Mouse (Mus musculus): ENCODE results near the gene Hspa1l.
"Not testable (repeated sequence)": the region's sequence is repeated elsewhere in the genome, so short reads cannot be mapped to it uniquely, and the experiment has no call there.

Gene Hspa1l

DNA sequence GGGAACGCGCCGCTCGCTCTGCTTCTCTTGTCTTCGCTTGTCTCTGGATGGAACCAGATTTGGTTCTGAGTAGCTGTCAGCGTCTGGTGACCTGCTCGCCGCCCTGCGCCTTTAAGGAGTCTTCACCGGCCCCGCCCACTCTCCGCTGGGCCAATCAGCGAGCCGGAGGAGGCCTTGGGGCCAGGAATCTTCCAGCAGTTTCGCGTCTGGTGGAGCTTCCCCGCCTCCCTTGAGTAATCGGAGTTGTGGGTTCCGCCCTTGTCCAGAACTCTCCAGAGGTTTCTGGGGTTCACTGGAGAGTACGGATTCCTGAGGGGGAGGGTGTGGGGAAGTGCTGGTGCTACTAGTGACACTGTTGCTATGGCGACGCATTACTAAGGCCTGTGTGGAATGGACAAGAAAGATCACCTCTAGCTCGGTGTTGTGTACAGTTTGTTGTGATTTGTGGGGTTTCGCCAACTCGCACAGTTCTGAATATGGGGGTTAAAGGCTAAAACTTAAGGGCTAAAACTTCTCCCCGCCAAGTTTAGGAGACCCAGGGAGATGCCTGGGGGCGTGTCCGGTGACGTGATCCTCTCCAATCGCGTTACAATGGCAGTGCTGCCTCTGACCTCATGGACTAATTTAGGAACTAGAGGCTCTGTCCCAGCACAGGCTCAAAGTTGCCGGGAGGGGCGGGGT lies at the start of gene Hspa1l, which contains the start of gene Hspa1a:
Gene Hspa1l, plus strand, starts transcription at position 635 of the 681 bp plus-strand sequence.
Gene Hspa1a, minus strand, starts transcription at position 88 of the 681 bp plus-strand sequence.
- DNase-seq = peak; percentile 64 to 65

DNA sequence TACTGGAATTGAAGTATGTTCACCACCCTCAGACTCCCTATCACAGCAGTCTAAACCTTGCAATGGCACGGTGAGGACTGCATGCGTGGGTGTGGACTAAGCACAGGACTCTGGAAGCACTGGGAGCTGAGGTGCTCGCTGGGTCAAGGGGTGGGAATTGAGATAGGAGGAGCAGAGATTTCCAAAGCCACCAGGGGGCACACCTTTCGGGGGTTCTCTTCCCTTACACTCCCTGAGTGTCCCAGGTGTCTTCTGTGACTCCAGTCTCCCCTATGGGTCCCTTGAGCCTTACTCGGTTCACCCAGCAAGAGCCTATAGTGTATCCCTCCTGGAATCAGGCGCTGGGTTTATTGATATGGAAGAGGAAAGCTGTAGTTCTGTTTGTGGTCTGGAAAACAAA lies 49.6 kb upstream of the Hspa1l start:
- DNase-seq = peak in 1 of 2 experiments; percentile 31

DNA sequence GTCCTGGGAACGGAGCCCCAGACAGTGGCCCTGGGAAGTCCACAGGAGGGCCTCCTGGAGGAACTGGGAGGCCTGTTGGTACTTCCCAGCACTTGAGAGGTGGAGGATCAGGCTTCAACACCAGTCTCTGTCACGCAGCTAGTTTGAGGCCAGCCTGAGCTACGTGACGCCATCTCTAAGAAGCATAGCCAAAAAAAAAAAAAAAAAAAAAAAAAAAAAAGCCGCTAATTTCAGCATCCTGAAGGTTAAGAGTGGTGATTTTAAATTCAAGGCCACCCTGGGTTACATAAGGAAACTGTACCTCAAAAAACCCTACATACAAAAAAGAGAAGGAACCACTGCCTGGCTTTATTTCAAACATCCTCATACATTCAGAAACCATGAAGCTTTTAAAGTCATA lies 48.2 kb upstream of the Hspa1l start:
- DNase-seq = no peak

DNA sequence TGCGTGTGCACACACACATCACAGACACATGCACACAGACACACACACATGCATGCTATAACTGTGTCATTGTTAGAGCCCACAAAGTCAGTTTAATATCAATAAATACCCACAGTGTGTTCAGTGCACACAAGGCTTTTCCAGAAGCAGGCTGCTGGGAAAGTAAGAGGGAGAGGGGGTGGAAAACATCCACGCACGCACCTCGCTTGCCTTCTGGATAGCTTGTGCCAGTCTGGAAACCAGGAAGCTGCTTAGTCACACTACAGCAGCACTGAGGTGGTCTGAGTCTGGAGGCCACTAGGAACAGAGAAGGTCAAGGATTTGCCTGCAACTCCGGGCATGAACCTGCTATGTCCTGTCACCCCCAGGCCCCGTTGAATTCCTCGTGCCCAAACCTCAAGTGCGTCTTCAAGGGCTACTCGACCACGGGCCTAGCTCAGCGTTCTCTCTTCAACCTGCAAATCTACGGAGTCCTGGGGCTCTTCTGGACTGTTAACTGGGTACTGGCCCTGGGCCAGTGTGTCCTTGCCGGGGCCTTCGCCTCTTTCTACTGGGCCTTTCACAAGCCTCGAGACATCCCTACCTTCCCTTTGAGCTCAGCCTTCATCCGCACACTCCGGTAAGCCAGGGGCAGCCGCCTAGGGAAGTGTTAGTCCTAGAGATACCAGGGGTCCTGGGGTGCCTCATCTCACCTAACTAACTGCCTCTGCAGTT lies 45.0 kb upstream of the Hspa1l start:
- DNase-seq = no peak

DNA sequence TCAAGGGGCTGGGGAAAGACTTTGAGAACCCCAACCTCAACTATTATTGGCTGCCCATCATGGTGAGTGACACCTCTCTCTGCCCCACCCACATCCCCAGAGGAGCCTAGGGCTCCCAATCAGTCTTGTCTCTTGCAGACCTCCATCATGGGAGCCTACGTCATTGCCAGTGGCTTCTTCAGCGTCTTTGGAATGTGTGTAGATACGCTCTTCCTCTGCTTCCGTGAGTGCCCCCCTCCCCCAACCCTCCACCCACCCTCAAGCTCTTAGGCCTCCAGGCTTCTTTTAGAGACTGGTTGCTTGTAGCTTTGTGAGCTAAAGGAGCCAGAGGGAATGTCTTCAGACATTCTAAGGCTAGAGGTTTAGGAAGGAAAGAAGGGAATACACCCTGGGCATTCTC lies 43.7 kb upstream of the Hspa1l start:
- DNase-seq = no peak

DNA sequence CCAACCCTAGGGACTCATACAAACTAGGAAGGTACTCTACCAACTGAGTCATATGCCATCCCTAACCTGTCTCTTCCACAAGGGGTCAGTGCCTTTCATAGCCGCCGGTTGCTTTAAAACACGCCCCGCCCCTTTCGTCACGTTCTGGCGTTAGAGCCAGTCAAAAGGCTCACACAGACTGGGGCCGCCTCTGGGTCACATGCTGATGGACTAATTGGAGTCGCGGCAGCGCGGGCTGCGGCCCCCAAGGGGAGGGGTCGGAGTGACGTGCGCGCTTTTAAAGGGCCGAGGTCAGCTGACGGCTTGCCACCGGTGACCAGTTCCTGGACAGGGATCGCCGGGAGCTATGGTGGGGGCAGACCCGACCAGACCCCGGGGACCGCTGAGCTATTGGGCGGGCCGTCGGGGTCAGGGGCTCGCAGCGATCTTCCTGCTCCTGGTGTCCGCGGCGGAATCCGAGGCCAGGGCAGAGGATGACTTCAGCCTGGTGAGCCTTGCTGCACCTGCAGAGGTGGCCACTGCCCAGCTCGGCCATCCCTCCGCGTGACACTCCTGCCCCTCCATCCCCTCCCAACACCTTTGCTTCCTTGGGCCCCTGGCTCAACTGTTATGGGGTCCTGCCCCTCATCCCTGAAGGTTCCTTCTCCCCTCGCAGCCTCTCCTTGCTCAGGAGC lies 41.3 kb upstream of the Hspa1l start, which contains the start of gene Neu1:
Gene Neu1, plus strand, starts transcription at position 193 of the 674 bp plus-strand sequence.
- DNase-seq = peak; percentile 91 to 95

DNA sequence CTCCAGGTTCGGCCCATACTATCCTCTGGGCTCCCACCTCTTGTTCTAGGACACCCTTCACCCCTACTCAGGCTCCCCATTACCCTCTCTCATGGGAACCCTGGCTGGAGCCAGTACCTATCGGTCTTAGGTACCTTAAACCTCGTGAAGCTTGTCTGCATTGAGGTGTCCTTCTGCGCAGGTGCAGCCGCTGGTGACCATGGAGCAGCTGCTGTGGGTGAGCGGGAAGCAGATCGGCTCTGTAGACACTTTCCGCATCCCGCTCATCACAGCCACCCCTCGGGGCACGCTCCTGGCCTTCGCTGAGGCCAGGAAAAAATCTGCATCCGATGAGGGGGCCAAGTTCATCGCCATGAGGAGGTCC lies 40.8 kb upstream of the Hspa1l start:
- DNase-seq = peak; percentile 53 to 64

DNA sequence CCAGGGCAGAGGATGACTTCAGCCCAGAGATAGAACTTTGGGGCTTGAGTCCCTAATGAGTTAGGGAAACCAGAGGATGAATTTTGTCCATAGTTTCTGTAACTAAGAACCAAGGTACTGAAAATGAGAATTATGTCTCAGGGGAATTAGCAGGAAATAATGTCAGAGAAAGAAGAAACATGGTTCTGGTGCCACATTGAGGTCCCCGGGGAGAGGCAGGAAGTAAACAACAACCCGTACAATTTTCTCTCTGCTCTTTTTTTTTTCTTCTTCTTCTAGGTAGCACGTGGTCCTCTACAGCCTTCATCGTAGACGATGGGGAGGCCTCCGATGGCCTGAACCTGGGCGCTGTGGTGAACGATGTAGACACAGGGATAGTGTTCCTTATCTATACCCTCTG lies 40.2 kb upstream of the Hspa1l start:
- no peak for DNase-seq

DNA sequence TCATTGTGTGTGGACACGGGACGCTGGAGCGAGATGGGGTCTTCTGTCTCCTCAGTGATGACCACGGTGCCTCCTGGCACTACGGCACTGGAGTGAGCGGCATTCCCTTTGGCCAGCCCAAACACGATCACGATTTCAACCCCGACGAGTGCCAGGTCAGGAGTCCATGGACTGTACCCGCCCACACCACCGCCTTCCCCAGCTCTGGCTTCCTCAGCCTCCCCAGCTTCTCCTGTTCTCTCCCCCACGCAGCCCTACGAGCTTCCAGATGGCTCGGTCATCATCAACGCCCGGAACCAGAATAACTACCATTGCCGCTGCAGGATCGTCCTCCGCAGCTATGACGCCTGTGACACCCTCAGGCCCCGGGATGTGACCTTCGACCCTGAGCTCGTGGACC lies 38.5 kb upstream of the Hspa1l start:
- DNase-seq = no peak

DNA sequence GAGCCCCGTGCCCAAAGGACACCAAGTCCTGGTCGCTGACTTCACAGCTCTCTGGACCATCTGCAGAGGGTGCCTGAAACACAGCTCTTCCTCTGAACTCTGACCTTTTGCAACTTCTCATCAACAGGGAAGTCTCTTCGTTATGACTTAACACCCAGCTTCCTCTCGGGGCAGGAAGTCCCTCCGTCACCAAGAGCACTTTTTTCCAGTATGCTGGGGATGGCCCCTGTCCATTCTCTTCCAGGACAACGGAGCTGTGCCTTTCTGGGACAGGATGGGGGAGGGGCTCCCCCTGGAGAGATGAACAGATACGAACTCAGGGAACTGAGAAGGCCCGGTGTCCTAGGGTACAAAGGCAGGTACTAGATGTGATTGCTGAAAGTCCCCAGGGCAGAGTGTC lies 37.7 kb upstream of the Hspa1l start:
- no peak for DNase-seq

DNA sequence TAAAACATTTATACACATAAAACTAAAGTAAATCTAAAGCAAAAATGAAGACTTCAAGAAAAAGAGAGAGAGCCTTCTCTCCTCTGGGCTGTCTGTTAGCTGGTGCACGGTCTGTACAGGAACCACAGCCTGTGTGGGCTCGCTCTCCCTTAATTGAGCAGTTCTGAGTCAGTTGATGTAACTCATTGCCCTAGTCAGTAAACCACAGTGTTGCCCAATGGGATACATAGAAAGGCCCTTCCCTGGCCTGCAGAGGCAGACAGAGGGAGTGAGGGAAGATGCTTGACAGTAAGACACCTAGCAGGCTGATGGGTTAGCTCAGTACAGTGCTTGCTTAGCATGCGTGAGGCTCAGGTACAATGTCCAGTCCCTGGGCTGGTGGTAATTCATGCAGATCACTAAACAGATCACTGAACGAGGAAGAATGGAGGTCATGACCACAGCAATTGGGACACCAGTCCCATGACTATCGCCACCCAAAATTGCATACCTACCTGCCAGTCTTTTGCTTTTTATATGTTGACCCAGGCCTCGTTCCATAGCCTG lies 34.5 kb upstream of the Hspa1l start:
- no peak for DNase-seq

DNA sequence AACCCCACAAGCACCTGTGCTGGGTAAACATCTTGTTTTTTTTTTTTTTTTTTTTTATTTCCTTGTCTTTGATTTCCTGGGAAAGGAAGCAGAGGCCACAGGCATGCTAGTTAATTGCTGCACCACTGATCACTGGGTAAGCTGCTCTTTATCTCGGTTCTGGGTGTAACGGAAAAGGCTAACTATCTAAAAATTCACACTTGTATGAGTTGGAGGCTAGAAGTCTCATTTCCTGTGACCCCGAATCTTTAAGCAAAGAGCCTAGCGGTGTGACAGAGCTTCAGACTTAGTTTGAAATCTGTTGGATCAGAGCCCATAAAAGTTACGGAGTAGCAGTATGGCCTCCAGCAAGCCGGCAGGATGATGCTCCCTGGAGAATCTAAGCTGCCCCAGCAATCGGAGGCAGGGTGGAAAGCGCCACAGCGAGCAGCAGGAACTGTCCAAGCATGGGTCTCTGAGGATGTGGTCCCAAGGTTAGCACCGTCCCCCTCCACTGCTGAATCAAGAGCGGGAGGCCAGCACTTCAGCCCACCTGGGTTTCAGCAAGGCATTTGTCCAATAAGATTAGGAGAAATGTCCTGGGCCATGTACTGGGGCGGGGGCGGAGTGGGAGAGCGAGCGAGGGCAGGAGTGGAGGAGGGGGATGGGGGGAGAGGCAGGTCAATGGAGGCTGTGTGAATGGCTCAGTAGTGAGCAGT lies 31.0 kb upstream of the Hspa1l start:
- DNase-seq = no peak

DNA sequence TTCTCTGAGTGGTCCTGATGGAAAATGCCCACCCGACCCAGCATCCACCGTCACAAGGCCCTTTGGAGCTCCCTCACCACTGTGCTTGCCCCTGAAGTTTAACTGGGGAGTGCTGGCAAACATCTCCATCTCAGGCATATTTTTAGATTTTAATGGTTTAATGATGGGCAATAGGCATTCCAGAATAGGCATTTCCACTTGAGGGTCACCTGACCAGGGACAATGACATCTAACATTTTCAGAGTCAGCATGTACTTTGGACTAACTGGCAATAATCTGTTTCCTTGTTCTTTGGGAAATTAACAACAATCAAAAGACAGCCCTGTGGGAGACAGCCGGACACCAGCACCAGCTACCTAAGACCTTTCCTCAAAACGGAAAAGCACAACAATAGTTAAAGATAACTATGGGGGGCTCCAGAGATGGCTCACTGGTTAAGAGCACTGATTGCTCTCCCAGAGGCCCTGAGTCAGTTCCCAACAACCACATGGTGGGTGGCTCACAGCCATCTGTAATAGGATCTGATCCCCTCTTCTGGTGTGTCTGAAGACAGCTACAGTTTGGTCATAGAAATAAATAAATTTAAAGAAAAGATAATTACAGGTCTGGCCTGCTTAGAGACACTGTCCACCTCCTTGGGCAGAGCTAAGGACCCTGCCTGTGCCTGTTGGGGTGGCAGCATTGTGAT lies 29.2 kb upstream of the Hspa1l start:
- no peak for DNase-seq

DNA sequence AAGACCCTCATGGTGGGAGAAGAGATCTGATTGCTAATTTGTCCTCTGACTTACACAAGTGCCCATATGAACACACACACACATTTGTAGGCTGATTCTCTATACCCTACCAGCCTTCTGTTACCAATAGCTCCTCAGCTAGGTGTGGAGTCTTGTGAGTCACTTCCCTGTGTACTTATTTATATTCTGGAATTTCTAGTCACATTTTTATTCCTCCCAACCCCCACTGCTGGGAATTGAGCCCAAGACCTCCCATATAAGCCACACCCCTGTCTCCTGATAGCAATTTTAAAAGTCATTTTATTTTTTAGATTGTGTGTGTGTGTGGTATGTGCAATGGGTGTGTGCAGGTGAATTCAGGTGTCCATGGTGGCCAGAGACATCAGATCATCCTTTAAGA lies 28.1 kb upstream of the Hspa1l start:
- DNase-seq = no peak

DNA sequence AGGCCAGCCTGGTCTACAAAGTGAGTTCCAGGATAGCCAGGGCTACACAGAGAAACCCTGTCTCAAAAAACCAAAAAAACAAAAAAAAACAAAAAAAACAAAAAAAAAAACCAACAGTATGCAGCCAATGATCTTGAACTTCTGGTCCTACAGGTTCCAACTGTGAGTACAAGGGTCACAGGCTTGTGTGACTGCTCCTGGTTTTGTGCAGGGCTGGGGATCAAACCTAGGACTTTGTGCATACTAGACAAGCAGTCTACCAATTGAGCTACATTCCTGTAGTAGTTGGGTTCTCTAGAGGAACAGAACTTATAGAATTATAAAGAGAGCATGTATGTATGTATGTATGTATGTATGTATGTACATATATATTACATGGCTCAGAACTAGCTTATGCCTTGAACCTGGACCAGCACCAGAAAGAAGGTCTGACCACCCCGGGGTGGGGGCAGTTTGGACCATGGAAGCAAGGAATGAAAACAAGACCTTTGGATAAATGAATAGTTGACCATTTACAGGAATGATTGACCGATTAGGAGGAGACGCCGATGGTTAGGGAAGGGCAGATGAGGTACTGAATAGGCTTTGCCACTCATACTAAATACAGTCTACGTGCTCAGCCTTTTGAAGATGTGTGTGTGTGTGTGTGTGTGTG lies 25.9 kb upstream of the Hspa1l start:
- DNase-seq = no peak

DNA sequence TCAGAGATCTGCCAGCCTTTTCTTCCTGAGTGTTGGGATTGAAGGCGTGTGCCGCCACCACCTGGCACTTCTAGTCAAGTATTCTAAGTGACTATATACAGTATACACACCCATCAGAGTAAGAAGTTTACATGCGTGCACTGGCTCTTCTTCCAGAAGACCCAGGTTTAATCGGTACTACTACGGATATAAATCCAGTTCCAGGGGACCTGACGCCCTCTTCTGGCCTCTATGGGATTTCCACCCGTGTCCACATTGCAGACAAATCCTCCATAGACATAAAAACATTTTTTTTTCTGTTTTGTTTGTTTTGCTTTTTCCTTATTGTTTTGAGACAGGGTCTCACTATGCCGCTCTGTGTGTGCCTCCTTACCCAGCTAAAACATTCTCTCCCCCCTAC lies 24.9 kb upstream of the Hspa1l start:
- no peak for DNase-seq

DNA sequence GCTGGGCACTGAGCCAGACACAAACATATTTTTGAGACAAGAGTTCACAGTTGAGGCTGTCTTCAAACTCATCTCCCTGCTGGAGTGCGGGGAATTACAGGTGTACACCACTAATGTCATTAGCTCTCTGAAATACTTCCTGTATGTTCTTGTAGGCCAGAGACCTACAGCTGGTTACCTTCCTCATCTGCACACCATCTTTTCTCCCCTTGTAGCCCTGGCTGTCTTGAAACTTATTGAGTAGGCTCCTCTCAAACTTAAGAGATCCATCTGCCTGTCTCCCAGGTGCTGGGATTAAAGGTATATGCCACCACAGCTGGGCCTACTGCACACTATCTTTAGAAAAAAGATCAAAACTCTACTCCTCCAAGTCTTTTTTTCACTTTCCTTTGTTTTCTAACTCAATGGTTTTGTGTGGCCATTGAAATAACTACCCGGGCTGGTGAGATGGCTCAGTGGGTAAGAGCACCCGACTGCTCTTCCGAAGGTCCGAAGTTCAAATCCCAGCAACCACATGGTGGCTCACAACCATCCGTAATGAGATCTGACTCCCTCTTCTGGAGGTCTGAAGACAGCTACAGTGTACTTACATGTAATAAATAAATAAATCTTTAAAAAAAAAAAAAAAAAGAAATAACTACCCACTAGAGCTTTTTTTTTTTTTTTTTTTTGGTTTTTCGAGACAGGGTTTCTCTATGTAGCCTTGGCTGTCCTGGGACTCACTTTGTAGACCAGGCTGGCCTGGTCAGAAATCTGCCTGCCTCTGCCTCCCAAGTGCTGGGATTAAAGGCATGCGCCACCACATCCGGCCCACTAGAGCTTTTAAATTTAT lies 23.6 kb upstream of the Hspa1l start:
- DNase-seq = not testable (repeated sequence)

DNA sequence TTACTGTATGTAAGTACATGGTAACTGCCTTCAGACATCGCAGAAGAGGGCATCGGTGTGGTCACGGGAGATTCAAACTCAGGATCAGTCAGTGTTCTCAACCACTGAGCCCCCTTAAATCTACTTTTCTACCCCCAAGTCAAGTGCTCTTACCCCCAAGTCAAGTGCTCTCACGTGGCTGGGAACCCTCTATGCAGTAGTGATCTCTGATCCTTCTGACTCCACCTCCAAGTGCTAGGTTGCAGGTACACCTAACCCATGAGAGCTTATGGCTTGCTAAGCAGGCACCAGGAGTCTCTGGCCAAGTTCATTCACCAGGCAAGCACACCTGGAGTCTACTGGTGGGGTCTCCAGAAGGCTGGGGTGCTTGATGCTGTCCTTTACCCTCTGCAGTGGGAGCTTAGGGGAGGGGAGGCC lies 22.9 kb upstream of the Hspa1l start:
- no peak for DNase-seq

DNA sequence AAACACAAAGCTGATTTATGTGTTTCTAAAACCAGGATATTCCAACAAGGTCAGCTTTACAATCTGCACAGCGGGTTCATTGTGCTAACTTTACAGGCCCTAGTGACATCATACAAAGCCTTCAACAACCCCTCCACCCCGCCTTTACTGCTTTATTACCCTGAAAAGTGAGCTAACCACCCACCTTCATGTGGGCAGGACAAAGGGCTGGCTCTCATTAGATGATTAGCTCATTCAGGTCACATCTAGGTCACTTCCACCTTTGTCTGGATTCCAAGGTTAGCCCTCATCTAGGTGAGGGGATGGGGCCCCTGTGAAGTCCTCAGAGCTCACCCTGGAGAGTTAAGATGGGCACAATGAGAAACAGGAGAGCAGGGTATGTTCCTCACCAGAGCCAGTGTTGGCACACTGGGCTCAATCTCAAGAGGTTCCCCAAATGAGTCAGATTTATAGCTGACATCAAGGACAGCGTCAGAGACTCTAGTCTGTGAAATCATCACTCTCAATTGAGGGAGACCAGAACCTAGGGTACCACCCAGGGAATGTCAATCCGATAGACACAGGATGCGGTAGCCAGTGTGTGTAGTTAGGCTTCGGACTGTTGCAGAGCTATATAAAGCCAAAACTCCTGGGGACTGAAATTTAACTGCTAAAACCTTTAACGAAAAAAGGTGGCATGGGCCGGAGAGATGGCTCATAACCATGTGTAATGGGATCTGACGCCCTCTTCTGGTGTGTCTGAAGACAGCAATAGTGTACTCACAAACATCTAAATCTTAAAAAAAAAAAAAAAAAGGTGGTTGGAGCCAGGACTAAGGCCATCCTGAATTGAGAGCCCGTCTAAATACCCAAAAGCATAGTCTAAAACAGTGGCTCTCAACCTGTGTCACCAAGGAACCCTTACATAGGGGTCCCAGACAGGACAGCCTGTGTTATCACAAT lies 21.7 kb upstream of the Hspa1l start:
- DNase-seq = no peak
